Mouse (Mus musculus): Measurements from ENCODE around the gene Rora.

The Rora gene

DNA sequence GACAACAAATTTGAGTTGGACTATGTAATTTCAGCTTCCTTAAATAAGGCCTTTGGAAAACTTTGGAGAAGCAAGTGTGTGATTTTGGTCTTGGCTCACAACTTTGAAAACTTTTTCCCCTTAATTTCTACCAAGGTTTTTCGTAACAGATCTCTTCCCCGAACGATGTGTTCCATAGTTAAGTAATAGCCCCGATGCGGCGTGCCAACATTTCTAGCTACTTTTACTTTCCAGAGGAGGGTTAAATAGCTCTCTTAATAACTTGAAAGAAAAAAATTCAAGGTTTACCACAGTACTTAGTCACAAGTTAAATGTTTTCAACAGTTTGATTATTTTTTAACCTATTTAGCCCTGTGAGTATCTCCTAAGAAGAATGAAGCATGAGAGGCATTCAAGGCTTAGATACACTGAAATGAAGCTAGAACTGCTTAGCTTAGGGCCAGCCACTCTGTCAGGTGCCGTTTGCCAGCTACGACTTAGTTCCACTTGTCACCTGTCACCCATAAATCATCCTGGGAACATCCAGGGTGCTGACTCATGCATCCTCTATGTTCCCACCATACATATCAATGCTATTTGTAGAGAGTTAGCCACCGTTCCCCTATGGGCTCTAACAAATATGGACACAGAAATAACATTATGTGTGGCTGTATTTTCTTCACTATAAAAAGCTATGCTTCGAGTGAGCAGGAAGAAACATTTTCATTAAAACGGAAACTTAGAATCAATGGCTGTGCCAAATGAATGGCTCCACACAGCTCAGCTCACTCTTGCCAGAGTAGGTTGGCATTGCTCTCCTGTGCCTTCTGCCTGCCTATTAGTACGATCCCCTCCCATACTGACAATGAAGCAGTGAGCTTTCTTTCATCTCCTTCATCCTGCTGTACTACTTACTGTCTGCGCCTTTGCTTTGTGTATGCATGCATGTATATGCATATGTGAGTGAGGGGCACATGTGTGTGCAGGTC is 541.3 kb downstream of the Rora start:
- no peak for DNase-seq (ENCODE audit: extremely low read depth, low read depth)

DNA sequence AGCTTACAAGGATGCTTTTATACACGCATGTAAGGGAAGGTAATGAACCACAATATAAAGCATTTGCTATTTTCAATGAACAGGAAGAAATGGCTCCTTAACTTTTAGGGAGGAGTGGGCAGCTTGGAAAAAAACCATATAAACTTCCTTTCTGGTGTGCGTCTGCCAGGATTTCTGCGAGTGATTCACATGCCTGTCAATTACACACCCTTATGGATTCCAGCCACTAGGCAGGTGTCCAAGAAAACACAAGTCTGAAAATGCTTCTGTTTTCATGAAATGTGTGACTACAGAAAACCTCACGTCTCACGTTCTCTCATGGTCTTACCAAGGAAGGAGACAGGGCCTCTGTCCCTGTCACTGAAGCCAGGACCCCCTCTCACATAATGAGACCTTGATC is 560.2 kb downstream of the Rora start:
- no peak for DNase-seq (ENCODE audit: extremely low read depth, low read depth)

DNA sequence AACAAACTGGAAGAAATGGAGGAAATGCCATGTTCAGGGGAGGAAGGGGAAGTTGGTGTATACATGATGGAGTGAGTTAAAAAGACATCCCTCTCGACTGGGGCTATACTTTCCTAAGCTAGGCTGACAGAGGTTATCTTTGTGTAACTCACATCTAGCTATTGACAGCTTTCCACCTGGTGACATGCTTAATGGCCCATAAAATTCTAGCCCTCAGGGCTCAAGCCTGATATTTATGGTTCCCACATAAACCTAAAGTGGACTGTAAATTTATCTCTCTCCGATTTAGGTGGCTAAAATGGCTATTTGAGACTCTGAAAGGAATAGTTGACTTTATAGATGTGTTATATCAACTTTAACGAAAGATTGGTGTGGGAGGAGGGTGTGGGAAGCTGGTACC is 571.3 kb downstream of the Rora start:
- no peak for DNase-seq (ENCODE audit: extremely low read depth, low read depth)

- DNase-seq (ENCODE audit: extremely low read depth, low read depth) = no peak
Observed at GRCm38 (mm10) chr9:69226424-69226823, 572.8 kb downstream of the Rora start.

DNA sequence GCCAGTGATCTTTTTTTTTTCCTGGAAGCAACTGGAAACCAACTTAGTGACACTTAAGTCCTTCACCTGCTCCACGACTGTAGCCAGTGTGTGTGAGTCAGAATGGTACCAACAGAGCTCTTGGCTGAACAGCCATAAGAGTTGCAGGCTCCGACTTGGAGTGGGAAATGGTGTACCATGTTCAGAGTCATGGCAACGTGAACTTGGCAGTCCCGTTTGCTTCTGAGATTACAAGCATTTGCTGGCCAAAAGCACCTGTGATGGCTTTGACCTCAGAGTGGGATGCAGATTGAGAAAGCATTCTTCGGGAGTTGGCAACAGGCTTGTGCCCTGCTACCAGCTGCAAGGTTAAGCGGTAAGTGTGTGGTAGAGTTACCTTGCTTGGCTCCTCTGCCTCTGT is 574.2 kb downstream of the Rora start:
- DNase-seq (ENCODE audit: extremely low read depth, low read depth) = no peak

DNA sequence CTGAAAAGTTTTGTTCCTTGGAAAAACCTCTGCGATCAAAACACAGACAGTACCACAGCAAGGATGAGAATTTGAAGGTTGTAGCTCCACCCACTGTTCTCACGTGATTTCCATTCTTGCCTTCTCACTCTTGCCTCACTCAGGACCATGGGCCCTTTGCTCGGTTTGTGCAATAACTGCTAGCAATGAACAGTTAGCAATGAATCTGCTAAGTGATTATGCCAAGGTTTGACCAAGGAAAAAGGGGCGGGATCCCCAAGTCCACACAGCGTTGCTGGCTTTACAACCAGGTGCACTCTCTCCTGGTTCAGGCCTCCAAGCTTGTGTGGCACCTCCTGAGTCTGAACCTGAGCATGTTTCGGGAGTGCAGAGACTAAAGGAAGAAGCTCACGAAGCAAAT is 576.3 kb downstream of the Rora start:
- no peak for DNase-seq (ENCODE audit: extremely low read depth, low read depth)

GRCm38 (mm10) chr9:69234526-69234925 is 580.9 kb downstream of the Rora start:
- no peak for DNase-seq (ENCODE audit: extremely low read depth, low read depth)

- no peak for DNase-seq (ENCODE audit: extremely low read depth, low read depth)
Observed at GRCm38 (mm10) chr9:69237316-69237715, 583.7 kb downstream of the Rora start.

GRCm38 (mm10) chr9:69242538-69242937 is 589.0 kb downstream of the Rora start:
- DNase-seq (ENCODE audit: extremely low read depth, low read depth) = no peak

- no peak for DNase-seq (ENCODE audit: extremely low read depth, low read depth)
Observed at GRCm38 (mm10) chr9:69243626-69244025, 590.0 kb downstream of the Rora start.

DNA sequence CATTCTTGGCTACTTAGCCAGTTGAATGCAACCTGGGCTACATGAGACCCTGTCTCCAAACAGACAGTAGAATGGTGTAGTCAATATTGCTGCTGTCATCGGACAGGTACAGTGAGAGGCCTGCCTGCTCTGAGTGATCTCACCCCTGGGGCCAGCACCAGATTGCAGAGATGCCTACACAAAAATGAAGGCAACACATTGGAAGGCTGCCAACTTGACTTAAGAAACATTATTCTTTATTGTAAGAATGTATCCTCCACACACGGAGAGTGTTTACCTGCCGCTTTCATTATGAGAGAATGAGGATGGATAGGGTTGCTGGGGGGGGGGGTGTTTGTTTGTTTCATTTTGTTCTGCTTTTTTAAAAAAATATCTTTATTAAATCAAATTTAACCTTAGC is 592.6 kb downstream of the Rora start:
- DNase-seq (ENCODE audit: extremely low read depth, low read depth) = no peak

- DNase-seq (ENCODE audit: extremely low read depth, low read depth) = no peak
Observed at GRCm38 (mm10) chr9:69249586-69249985, 596.0 kb downstream of the Rora start.

GRCm38 (mm10) chr9:69250326-69250725 is 596.7 kb downstream of the Rora start:
- no peak for DNase-seq (ENCODE audit: extremely low read depth, low read depth)

DNA sequence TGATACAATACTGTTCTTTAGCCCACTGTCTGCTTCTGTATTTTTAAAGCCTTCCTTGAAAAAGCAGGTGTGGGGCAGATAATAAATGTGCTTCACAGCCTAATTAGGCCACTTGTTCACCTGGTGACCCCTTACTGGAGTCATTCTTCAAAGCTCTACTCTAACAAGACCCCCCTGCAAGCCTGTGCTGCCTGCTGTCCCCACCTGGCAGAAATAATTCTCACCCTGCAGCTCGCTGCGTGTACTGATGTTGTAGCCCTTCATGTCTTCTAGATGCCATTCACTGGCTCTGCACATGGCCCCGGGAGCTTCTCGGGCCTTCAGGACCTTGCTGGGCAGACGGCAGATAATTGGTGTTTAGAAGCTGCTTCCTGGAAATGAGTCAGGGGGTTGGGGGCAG is 604.9 kb downstream of the Rora start:
- DNase-seq (ENCODE audit: extremely low read depth, low read depth) = no peak

DNA sequence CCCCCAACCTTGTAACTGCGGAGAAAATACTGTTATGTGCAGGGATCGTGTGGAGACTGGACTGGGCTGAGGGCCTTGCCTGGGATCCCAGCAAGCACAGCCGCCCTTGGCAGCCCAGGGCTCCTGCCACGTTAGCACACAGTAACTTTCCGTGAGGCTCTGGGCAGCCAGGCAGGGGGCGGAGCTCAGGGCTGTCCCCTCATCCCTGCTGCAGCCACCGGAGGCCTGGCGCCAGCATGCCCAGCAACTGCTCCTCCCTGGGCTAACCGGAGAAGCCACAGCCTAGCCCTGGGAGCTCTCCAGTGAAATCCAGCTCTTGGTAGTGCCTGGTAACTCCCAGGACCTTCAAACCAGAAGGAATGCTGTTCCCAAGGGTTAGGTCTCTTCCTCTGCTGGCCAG is 605.8 kb downstream of the Rora start:
- DNase-seq (ENCODE audit: extremely low read depth, low read depth) = no peak

- DNase-seq (ENCODE audit: extremely low read depth, low read depth) = no peak
Observed at GRCm38 (mm10) chr9:69265151-69265550, 611.6 kb downstream of the Rora start.

- no peak for DNase-seq (ENCODE audit: extremely low read depth, low read depth)
Observed at GRCm38 (mm10) chr9:69270374-69270773, 616.8 kb downstream of the Rora start.

GRCm38 (mm10) chr9:69270931-69271330 is 617.3 kb downstream of the Rora start:
- no peak for DNase-seq (ENCODE audit: extremely low read depth, low read depth)

DNA sequence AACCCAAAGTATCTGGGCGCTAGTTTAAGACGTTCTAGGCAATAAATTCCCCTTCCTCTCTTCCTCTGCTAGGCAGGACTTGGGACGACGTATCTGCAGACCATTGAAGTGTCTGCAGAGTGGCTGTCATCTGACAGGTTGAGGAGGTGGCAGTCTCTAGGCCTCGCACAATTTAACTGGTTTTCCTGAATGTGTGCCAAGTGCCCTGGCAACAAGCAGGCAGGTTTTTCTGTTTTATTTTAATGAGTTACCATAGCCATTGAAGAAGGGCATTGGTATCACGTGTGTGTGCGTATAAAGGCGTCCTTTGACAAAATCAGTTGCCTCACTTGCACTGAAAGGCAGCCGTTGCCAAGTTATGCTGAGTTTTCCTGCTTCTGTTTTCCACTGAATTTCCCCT is 619.3 kb downstream of the Rora start:
- no peak for DNase-seq (ENCODE audit: extremely low read depth, low read depth)

DNA sequence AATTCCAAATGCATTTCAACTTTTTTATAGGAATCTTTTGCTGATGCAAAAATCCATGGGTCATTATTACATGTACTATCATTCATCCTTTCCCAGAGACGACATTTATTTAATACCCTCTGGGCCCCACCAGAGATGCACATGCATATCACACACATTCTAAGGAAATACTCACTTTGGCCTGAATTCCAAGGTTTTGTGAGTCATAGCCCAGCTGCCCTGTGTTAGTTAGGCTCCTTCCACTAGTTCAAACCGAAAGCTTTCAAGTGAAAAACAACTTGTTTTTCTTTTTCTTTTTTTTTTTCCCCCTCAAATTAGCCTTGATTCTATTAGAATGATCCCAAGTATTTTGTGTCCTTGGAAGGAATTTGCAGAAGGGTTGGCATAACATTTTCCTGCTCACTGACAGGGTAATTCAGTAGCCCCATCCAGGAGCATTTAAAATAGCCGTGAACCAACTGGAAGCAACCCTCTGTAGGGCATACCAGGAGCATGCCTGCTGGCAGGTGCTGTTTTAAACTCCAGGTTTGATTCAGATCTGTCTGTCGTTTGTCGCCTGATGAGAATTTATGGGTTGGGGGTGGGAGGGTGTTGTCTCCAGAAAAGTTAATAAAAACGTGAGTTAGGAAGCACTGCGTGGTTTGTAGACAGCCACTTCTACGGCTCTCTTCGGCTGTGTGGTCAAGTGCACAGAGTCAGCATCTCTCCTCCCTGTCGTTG is 621.3 kb downstream of the Rora start:
- DNase-seq (ENCODE audit: extremely low read depth, low read depth) = no peak

- DNase-seq (ENCODE audit: extremely low read depth, low read depth) = no peak
Observed at GRCm38 (mm10) chr9:69277256-69277655, 623.7 kb downstream of the Rora start.

GRCm38 (mm10) chr9:69285011-69285410 is 631.4 kb downstream of the Rora start:
- DNase-seq (ENCODE audit: extremely low read depth, low read depth) = no peak

- DNase-seq (ENCODE audit: extremely low read depth, low read depth) = no peak
Observed at GRCm38 (mm10) chr9:69288113-69288512, 634.5 kb downstream of the Rora start.
